Mouse (Mus musculus) heart, postnatal 0 days (tissue): ENCODE results near the gene 4931409K22Rik. TPM values are rescaled to one million over a fixed set of nuclear protein-coding genes. Genes with fewer than 3 reads are reported as not detected.
A peak's percentile ranks its signal among the peaks of the same experiment; 100 is the strongest.

ENCODE experiments used
- ATAC-seq: fragments of 200-750 bp; cut with Nextera tagmentation; 2 replicates; pipeline ENCODE4 v1.8.0; 2017; ENCODE audit warnings: low read depth, moderate number of reproducible peaks, moderate library complexity; ENCODE audit not compliant: insufficient read depth
- DNase-seq: peaks from one replicate; pipeline ENCODE4 v3.0.0-alpha.2; 2016; ENCODE audit warnings: low spot score
- H3K27ac ChIP-seq: fragments of 300-500 bp; sonication (generic); 2 replicates; pipeline ENCODE4 v1.5.1; 2014; ENCODE audit warnings: low read depth, mild to moderate bottlenecking
- H3K27me3 ChIP-seq: fragments of 300-500 bp; sonication (generic); 2 replicates; pipeline ENCODE4 v1.6.1; 2014; ENCODE audit warnings: low read length, mixed read lengths; ENCODE audit not compliant: control insufficient read depth, insufficient read depth
- H3K36me3 ChIP-seq: fragments of 300-500 bp; sonication (generic); replicated peaks from 2 replicates; pipeline ENCODE4 v1.6.1; 2014; ENCODE audit warnings: low read length, mixed read lengths; ENCODE audit not compliant: control insufficient read depth, insufficient read depth
- H3K4me1 ChIP-seq: fragments of 300-500 bp; sonication (generic); 2 replicates; pipeline ENCODE4 v1.6.1; 2014; ENCODE audit warnings: antibody characterized with exemption; ENCODE audit not compliant: control insufficient read depth, insufficient read depth
- H3K4me2 ChIP-seq: fragments of 300-500 bp; sonication (generic); 2 replicates; pipeline ENCODE4 v1.6.1; 2014; ENCODE audit warnings: low read depth, mild to moderate bottlenecking, low read length, moderate library complexity
- H3K4me3 ChIP-seq: fragments of 300-500 bp; sonication (generic); 2 replicates; pipeline ENCODE4 v1.5.1; 2014; ENCODE audit warnings: low read depth, low read length
- H3K9ac ChIP-seq: fragments of 300-500 bp; sonication (generic); replicated peaks from 2 replicates; pipeline ENCODE4 v1.6.1; 2014; ENCODE audit warnings: low read depth, low read length, mixed read lengths
- H3K9me3 ChIP-seq: fragments of 300-500 bp; sonication (generic); replicated peaks from 2 replicates; pipeline ENCODE4 v1.6.1; 2016; ENCODE audit warnings: low read length; ENCODE audit not compliant: control insufficient read depth
- CTCF ChIP-seq: IDR thresholded peaks from 2 replicates; pipeline ENCODE4 v1.5.1; 2016; ENCODE audit warnings: antibody characterized with exemption, control low read depth, low read depth
- EP300 ChIP-seq: IDR thresholded peaks from 2 replicates; pipeline ENCODE4 v1.6.1; 2016; ENCODE audit warnings: antibody characterized with exemption, low read depth
- WGBS: fragments of 180-500 bp; shearing (Covaris S2); extraction: QIAGEN DNeasy Blood & Tissue Kit; methylation state at CpG from one replicate; pipeline ENCODE4 v1.1.7; 2014; 5-methylcytosine and 5-hydroxymethylcytosine counted together
- polyA plus RNA-seq: library from polyadenylated mRNA; unstranded; fragments of >200 nt; fragmentation: Nextera tagmentation; extraction: Ambion mirVana; gene quantifications from 2 replicates; pipeline ENCODE4 v1.2.1, GENCODE M21; 2015
- total RNA-seq: library from RNA; depleted of rRNA; stranded (reverse); fragments of >200 nt; gene quantifications from 2 replicates; pipeline ENCODE4 v1.2.3, GENCODE M21; 2014; ENCODE audit warnings: low replicate concordance

The 4931409K22Rik gene
- total and polyA plus RNA-seq, 2 experiments from 2014 or later: not detected

DNA sequence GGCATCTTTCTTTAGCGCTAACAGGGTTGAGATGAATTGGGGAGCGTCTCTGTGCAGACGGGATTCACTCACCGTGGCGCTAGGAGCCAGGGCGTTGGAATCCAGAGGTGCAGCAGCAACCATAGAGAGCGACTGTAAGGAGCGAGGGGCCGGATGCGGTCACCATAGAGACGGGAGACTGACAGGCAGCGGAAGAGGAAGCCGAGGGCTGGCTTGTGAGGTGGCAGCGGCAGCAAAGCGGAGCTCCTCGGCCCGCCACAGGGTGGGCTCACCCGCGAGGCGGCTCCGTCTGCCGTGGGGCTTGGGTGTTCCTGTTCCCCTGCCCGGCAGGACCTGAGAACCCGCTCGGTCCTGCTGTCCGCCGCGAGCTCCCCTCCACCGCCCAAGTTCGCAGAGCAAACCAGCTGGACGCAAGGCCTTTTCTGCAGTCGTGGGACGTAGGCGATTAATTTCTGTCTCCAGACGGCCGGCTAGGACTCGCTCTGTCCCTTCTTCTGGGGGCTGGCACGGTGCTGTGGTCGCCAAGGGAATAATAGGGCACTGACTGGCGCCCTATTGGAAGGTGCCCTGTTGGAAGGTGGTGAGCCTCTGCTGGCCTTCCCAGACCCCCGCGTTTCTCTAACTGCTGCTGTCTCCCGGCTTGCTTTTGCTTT, 30.1 kb upstream of the 4931409K22Rik start, which contains the start of gene Chpf2:
Gene Chpf2 (plus strand): TSS at position 195 of the 653 bp plus-strand sequence.
- WGBS: 0% methylated on average over 43 of the region's 43 CpGs
- Histone ChIP-seq H3K4me3 (peak within 1 kb of the TSS; percentile 81), H3K27ac (peak within 1 kb of the TSS; percentile 70), H3K27me3 (no peaks in the 10 kb centered on the region), H3K9ac (peak within 1 kb of the TSS; percentile 72), H3K4me1 (peaks cover 13% of the 10 kb centered on the region), H3K9me3 (no peaks in the 10 kb centered on the region), H3K36me3 (peaks cover 13% of the 10 kb centered on the region), H3K4me2 (peak within 1 kb of the TSS; percentile 80)
- TF ChIP-seq EP300: no peak
- TF ChIP-seq CTCF: no peak
- ATAC-seq (peak; percentile 81), DNase-seq (peak; percentile 87)

DNA sequence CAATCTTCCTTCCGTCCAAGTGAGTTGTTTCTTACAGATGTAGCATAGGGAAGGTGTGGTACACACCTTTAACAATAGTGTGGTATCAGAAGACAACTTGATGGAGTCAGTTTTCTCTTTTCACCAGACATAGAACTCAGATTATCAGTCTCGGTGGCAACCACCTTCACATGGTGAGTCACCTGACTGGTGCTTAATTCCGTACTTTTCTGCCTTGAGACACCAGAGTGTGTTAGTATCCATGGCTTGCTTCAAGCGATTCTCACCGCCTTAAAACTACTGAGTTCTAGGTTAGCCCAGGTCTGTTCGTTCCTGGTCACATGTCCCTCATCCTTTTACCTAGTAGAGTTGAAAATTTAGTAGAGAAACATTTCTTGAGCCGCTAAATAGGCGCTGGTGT, 29.5 kb upstream of the 4931409K22Rik start:
- peaks cover 13% of the 10 kb centered on the region for H3K4me1 ChIP-seq
- H3K4me2 ChIP-seq: peak overlapping the region; percentile 80
- WGBS: 7% methylated on average over 8 of the region's 8 CpGs
- H3K27ac ChIP-seq: no peak overlapping the region
- H3K9ac ChIP-seq: peak overlapping the region; percentile 72; the same call in 1 of the 2 replicates
- DNase-seq: no peak
- no peaks in the 10 kb centered on the region for H3K27me3 ChIP-seq
- peak overlapping the region; percentile 81 for H3K4me3 ChIP-seq
- H3K9me3 ChIP-seq: no peaks in the 10 kb centered on the region
- ATAC-seq: no peak
- peaks cover 11% of the 10 kb centered on the region; the same call in 1 of the 2 replicates for H3K36me3 ChIP-seq
- TF ChIP-seq CTCF (no peak), EP300 (no peak)

DNA sequence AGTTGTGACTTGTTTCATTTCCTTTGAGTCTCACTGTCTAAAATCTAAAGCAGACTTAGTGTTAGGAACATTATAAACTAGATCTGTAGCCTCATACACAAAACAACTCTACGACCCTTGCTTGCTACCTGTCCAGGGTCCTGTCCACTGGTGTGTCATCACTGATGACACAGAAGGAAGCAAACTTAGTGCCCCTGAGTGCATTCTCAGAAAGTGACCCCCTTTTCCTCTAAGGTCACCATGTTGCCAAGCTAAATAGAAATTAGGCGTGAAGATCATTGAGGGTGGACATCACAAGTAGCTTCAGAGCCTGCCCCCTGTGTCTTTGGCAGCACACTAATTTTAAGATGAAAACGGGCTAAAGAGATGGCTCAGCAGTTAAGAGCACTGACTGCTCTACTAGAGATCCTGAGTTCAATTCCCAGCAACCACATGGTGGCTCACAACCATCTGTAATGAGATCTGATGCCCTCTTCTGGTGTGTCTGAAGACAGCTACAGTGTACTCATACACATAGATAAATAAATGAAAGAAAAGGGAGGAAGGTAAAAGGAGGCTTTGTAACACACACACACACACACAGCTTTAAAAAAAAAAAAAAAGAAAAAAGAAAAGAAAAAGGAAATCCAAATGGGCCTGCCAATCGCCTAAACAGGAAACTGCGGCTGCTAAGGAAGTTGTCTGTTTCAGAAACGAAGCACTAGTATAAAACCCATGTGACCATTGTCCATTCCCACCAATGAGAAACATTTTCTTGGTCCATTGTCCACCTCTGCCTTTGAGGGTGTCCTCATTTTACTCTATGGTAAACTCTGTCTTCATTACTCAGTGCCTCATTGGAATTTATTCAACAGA, 21.7 kb upstream of the 4931409K22Rik start:
- no peaks in the 10 kb centered on the region for H3K27me3 ChIP-seq
- peaks cover 18% of the 10 kb centered on the region for H3K36me3 ChIP-seq
- peaks cover 12% of the 10 kb centered on the region; the same call in 1 of the 2 replicates for H3K4me1 ChIP-seq
- no peak for DNase-seq
- no peak for TF ChIP-seq CTCF
- TF ChIP-seq EP300: no peak
- H3K9ac ChIP-seq: peak overlapping the region; percentile 49
- H3K4me3 ChIP-seq: peak overlapping the region; percentile 57
- no peaks in the 10 kb centered on the region for H3K9me3 ChIP-seq
- WGBS: 49% methylated on average over 6 of the region's 6 CpGs
- H3K4me2 ChIP-seq: peak overlapping the region; percentile 72
- peak overlapping the region; percentile 86 for H3K27ac ChIP-seq
- ATAC-seq: no peak

DNA sequence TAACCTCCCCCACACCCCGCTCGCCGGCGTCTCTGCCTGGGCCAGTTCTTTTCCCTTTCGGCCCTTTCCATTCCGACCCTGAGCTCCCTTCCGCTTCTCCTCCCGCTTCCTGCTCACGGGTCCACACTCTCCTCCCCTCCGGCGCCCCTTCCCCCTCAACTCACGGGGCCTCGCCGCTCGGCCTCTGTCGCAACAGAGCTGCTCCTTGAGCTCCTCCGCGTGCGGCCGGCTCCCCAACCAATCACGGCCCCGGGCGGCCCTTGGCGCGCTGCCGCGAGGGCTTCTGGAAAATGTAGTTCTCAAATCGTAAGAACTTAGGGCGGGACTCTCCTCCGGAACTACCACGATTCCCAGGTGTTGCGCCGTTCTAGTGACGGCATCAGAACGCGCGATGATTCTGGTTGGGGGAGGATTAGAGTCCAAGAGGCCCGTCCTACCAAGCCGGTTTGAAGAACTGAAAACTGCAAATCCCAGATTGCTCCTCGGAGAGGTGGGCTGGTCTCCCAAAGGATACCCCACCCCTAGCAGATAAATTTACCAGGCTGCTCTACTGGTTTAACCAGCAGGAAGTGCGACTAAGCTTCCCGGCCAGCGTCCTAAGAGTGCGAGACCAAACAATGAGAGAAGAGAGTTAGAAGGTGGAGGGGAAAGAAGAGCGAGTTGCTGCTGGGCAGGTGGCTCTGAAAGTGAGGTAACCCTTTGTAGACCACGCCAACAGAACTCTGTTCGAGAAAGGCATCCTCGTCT, 20.7 kb upstream of the 4931409K22Rik start, which contains the start of gene Abcf2:
Gene Abcf2 (minus strand): TSS at position 285 of the 747 bp plus-strand sequence.
- H3K4me3 ChIP-seq: peak within 1 kb of the TSS; percentile 57
- peaks cover 28% of the 10 kb centered on the region for H3K36me3 ChIP-seq
- peak; percentile 99 for DNase-seq
- peak within 1 kb of the TSS; percentile 86 for H3K27ac ChIP-seq
- no peaks in the 10 kb centered on the region for H3K27me3 ChIP-seq
- H3K9me3 ChIP-seq: no peaks in the 10 kb centered on the region
- H3K4me2 ChIP-seq: peak within 1 kb of the TSS; percentile 72
- peak; percentile 92 for ATAC-seq
- no peak for TF ChIP-seq CTCF
- TF ChIP-seq EP300: peak; percentile 68; the same call in 1 of the 2 replicates
- under 1% methylated on average over 48 of the region's 48 CpGs for WGBS
- peak within 1 kb of the TSS; percentile 66 for H3K9ac ChIP-seq
- peaks cover 12% of the 10 kb centered on the region; the same call in 1 of the 2 replicates for H3K4me1 ChIP-seq

DNA sequence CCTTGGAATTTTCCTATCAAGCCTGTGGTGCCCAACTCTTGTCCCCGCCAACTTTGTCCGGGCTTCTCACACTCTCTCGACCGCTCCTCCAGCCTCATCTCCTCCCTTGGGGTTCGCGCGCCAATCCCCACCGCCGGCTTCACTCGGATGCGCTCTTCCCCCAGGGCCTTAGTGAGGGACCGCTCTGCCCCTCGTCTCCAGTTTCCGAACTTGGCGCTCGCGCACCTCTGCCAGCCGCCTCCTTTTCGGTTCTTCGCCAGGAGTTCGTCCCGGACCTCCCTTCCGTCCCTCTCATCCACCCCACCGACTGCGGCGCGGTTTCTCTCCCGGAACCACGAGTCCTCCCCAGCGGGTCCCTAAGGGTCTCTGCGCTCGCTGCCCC, 20.2 kb upstream of the 4931409K22Rik start:
- Histone ChIP-seq H3K36me3 (peaks cover 34% of the 10 kb centered on the region), H3K4me1 (peaks cover 12% of the 10 kb centered on the region; the same call in 1 of the 2 replicates), H3K4me2 (peak overlapping the region; percentile 72), H3K4me3 (peak overlapping the region; percentile 57), H3K27me3 (no peaks in the 10 kb centered on the region), H3K27ac (peak overlapping the region; percentile 86), H3K9me3 (no peaks in the 10 kb centered on the region), H3K9ac (peak overlapping the region; percentile 66)
- no peak for TF ChIP-seq EP300
- TF ChIP-seq CTCF: no peak
- DNase-seq (no peak), ATAC-seq (0 out of 2 replicates have a peak, but pooled peaks have one; percentile 8)
- under 1% methylated on average over 32 of the region's 32 CpGs for WGBS
